Mouse (Mus musculus): Measurements from ENCODE around the gene Olfr1512.

GRCm38 (mm10) chr14:52339512-52339852 lies 39.5 kb downstream of the Olfr1512 start:
- TF ChIP-seq POLR2A (IDR thresholded peaks at IDR 0.05; ENCODE audit: insufficient read length, low read depth) (no peak), USF1 (IDR thresholded peaks at IDR 0.05; ENCODE audit: low read depth) (no peak), E2F4 (IDR thresholded peaks at IDR 0.05; ENCODE audit: insufficient read depth) (no peak), REST (IDR thresholded peaks at IDR 0.05; ENCODE audit: insufficient read depth, insufficient read length) (no peak), CEBPB (IDR thresholded peaks at IDR 0.05; ENCODE audit: insufficient read depth, poor library complexity, severe bottlenecking) (no peak), TCF12 (IDR thresholded peaks at IDR 0.05; ENCODE audit: insufficient read depth, poor library complexity, severe bottlenecking) (no peak)

All from myocyte (in vitro differentiated cells).